Mouse (Mus musculus): ENCODE measurements around the gene Nfib. TPM values are rescaled to one million over a fixed set of nuclear protein-coding genes. Genes with fewer than 3 reads are reported as not detected.

Nfib gene
- polyA plus RNA-seq, 1 experiment from 2014 or later, result 75.7 TPM

- ATAC-seq, result no peak
- no peaks in the 10 kb centered on the region for H3K36me3 ChIP-seq (ENCODE audit: control insufficient read depth, insufficient read depth, low read length)
- no peaks in the 10 kb centered on the region for H3K27me3 ChIP-seq (replicated peaks; ENCODE audit: control insufficient read depth, insufficient read depth, low read length)
- H3K9ac ChIP-seq (ENCODE audit: low read depth, low read length), result no peak overlapping the region
- no peak overlapping the region for H3K27ac ChIP-seq (ENCODE audit: low read depth, low read length)
- H3K4me1 ChIP-seq (ENCODE audit: control insufficient read depth, insufficient read depth, low read depth, low read length), result peaks cover 4% of the 10 kb centered on the region
- H3K9me3 ChIP-seq (ENCODE audit: control insufficient read depth, low read length), result no peaks in the 10 kb centered on the region
- H3K4me3 ChIP-seq (ENCODE audit: low read length), result no peak overlapping the region
- WGBS, result 77% methylated on average over 4 of the region's 4 CpGs
- no peak overlapping the region for H3K4me2 ChIP-seq (ENCODE audit: low read length)
These were observed 98.3 kb downstream of the Nfib start for GRCm38 (mm10) chr4:82607266-82607665.

- Histone ChIP-seq H3K9me3 (ENCODE audit: control insufficient read depth, low read length) (no peaks in the 10 kb centered on the region), H3K4me1 (ENCODE audit: control insufficient read depth, insufficient read depth, low read depth, low read length) (peaks cover 4% of the 10 kb centered on the region), H3K36me3 (ENCODE audit: control insufficient read depth, insufficient read depth, low read length) (no peaks in the 10 kb centered on the region), H3K4me3 (ENCODE audit: low read length) (no peak overlapping the region), H3K9ac (ENCODE audit: low read depth, low read length) (no peak overlapping the region), H3K27me3 (replicated peaks; ENCODE audit: control insufficient read depth, insufficient read depth, low read length) (no peaks in the 10 kb centered on the region), H3K27ac (ENCODE audit: low read depth, low read length) (no peak overlapping the region), H3K4me2 (ENCODE audit: low read length) (no peak overlapping the region)
- ATAC-seq, result no peak
- WGBS, result 77% methylated on average over 9 of the region's 9 CpGs
These were observed 99.2 kb downstream of the Nfib start for GRCm38 (mm10) chr4:82606351-82606750.

- Histone ChIP-seq H3K4me3 (ENCODE audit: low read length) (no peak overlapping the region), H3K9me3 (ENCODE audit: control insufficient read depth, low read length) (0 out of 2 replicates have a peak, but pooled peaks cover 3% of the 10 kb centered on the region), H3K36me3 (ENCODE audit: control insufficient read depth, insufficient read depth, low read length) (no peaks in the 10 kb centered on the region), H3K9ac (ENCODE audit: low read depth, low read length) (no peak overlapping the region), H3K4me1 (ENCODE audit: control insufficient read depth, insufficient read depth, low read depth, low read length) (peaks cover 4% of the 10 kb centered on the region), H3K27ac (ENCODE audit: low read depth, low read length) (peak overlapping the region; percentile 30), H3K27me3 (replicated peaks; ENCODE audit: control insufficient read depth, insufficient read depth, low read length) (no peaks in the 10 kb centered on the region), H3K4me2 (ENCODE audit: low read length) (no peak overlapping the region)
- ATAC-seq, result no peak
- WGBS, result 48% methylated on average over 14 of the region's 14 CpGs
These were observed 100.3 kb downstream of the Nfib start for GRCm38 (mm10) chr4:82605034-82605784.

GRCm38 (mm10) chr4:82604501-82604900 lies 101.0 kb downstream of the Nfib start:
- no peaks in the 10 kb centered on the region for H3K27me3 ChIP-seq (replicated peaks; ENCODE audit: control insufficient read depth, insufficient read depth, low read length)
- WGBS, result 39% methylated on average over 4 of the region's 4 CpGs
- no peaks in the 10 kb centered on the region for H3K36me3 ChIP-seq (ENCODE audit: control insufficient read depth, insufficient read depth, low read length)
- no peak overlapping the region for H3K4me3 ChIP-seq (ENCODE audit: low read length)
- peak overlapping the region; percentile 15; the same call in 1 of the 2 replicates for H3K27ac ChIP-seq (ENCODE audit: low read depth, low read length)
- H3K4me1 ChIP-seq (ENCODE audit: control insufficient read depth, insufficient read depth, low read depth, low read length), result peaks cover 4% of the 10 kb centered on the region
- 0 out of 2 replicates have a peak, but pooled peaks cover 3% of the 10 kb centered on the region for H3K9me3 ChIP-seq (ENCODE audit: control insufficient read depth, low read length)
- no peak overlapping the region for H3K4me2 ChIP-seq (ENCODE audit: low read length)
- H3K9ac ChIP-seq (ENCODE audit: low read depth, low read length), result no peak overlapping the region
- ATAC-seq, result no peak

GRCm38 (mm10) chr4:82600636-82601035 lies 104.9 kb downstream of the Nfib start:
- Histone ChIP-seq H3K27me3 (replicated peaks; ENCODE audit: control insufficient read depth, insufficient read depth, low read length) (no peaks in the 10 kb centered on the region), H3K9me3 (ENCODE audit: control insufficient read depth, low read length) (0 out of 2 replicates have a peak, but pooled peaks cover 3% of the 10 kb centered on the region), H3K4me2 (ENCODE audit: low read length) (no peak overlapping the region), H3K36me3 (ENCODE audit: control insufficient read depth, insufficient read depth, low read length) (no peaks in the 10 kb centered on the region), H3K4me1 (ENCODE audit: control insufficient read depth, insufficient read depth, low read depth, low read length) (peaks cover 4% of the 10 kb centered on the region), H3K4me3 (ENCODE audit: low read length) (no peak overlapping the region), H3K27ac (ENCODE audit: low read depth, low read length) (no peak overlapping the region), H3K9ac (ENCODE audit: low read depth, low read length) (no peak overlapping the region)
- ATAC-seq, result no peak
- 83% methylated on average over 1 of the region's 1 CpGs for WGBS

- Histone ChIP-seq H3K9me3 (ENCODE audit: control insufficient read depth, low read length) (0 out of 2 replicates have a peak, but pooled peaks cover 3% of the 10 kb centered on the region), H3K4me1 (ENCODE audit: control insufficient read depth, insufficient read depth, low read depth, low read length) (no peaks in the 10 kb centered on the region), H3K9ac (ENCODE audit: low read depth, low read length) (no peak overlapping the region), H3K4me2 (ENCODE audit: low read length) (no peak overlapping the region), H3K27me3 (replicated peaks; ENCODE audit: control insufficient read depth, insufficient read depth, low read length) (no peaks in the 10 kb centered on the region), H3K4me3 (ENCODE audit: low read length) (no peak overlapping the region), H3K27ac (ENCODE audit: low read depth, low read length) (no peak overlapping the region), H3K36me3 (ENCODE audit: control insufficient read depth, insufficient read depth, low read length) (no peaks in the 10 kb centered on the region)
- WGBS, result 67% methylated on average over 4 of the region's 4 CpGs
- no peak for ATAC-seq
These were observed 107.1 kb downstream of the Nfib start for GRCm38 (mm10) chr4:82598436-82598835.

GRCm38 (mm10) chr4:82593681-82594666 lies 111.6 kb downstream of the Nfib start:
- Histone ChIP-seq H3K4me3 (ENCODE audit: low read length) (no peak overlapping the region), H3K9me3 (ENCODE audit: control insufficient read depth, low read length) (no peaks in the 10 kb centered on the region), H3K27ac (ENCODE audit: low read depth, low read length) (no peak overlapping the region), H3K9ac (ENCODE audit: low read depth, low read length) (no peak overlapping the region), H3K4me1 (ENCODE audit: control insufficient read depth, insufficient read depth, low read depth, low read length) (peaks cover 2% of the 10 kb centered on the region), H3K4me2 (ENCODE audit: low read length) (no peak overlapping the region), H3K36me3 (ENCODE audit: control insufficient read depth, insufficient read depth, low read length) (no peaks in the 10 kb centered on the region), H3K27me3 (replicated peaks; ENCODE audit: control insufficient read depth, insufficient read depth, low read length) (no peaks in the 10 kb centered on the region)
- ATAC-seq, result no peak
- 82% methylated on average over 10 of the region's 10 CpGs for WGBS

- peak; percentile 84 for ATAC-seq
- no peaks in the 10 kb centered on the region for H3K27me3 ChIP-seq (replicated peaks; ENCODE audit: control insufficient read depth, insufficient read depth, low read length)
- peak overlapping the region; percentile 13; the same call in 1 of the 2 replicates for H3K9ac ChIP-seq (ENCODE audit: low read depth, low read length)
- no peaks in the 10 kb centered on the region for H3K9me3 ChIP-seq (ENCODE audit: control insufficient read depth, low read length)
- 39% methylated on average over 7 of the region's 7 CpGs for whole genome bisulfite sequencing
- no peaks in the 10 kb centered on the region for H3K36me3 ChIP-seq (ENCODE audit: control insufficient read depth, insufficient read depth, low read length)
- peak overlapping the region; percentile 23; the same call in 1 of the 2 replicates for H3K4me2 ChIP-seq (ENCODE audit: low read length)
- peaks cover 2% of the 10 kb centered on the region for H3K4me1 ChIP-seq (ENCODE audit: control insufficient read depth, insufficient read depth, low read depth, low read length)
- H3K4me3 ChIP-seq (ENCODE audit: low read length), result no peak overlapping the region
- peak overlapping the region; percentile 75 for H3K27ac ChIP-seq (ENCODE audit: low read depth, low read length)
These were observed 113.2 kb downstream of the Nfib start for GRCm38 (mm10) chr4:82592086-82593030.

All from hindbrain, embryonic 16.5 days (tissue).